Mouse (Mus musculus): Measurements from ENCODE around the gene Gm10778. TPM values are rescaled to one million over a fixed set of nuclear protein-coding genes. Genes with fewer than 3 reads are reported as not detected.

Gm10778 gene
- polyA plus RNA-seq, 1 experiment, result 7.4 TPM

DNA sequence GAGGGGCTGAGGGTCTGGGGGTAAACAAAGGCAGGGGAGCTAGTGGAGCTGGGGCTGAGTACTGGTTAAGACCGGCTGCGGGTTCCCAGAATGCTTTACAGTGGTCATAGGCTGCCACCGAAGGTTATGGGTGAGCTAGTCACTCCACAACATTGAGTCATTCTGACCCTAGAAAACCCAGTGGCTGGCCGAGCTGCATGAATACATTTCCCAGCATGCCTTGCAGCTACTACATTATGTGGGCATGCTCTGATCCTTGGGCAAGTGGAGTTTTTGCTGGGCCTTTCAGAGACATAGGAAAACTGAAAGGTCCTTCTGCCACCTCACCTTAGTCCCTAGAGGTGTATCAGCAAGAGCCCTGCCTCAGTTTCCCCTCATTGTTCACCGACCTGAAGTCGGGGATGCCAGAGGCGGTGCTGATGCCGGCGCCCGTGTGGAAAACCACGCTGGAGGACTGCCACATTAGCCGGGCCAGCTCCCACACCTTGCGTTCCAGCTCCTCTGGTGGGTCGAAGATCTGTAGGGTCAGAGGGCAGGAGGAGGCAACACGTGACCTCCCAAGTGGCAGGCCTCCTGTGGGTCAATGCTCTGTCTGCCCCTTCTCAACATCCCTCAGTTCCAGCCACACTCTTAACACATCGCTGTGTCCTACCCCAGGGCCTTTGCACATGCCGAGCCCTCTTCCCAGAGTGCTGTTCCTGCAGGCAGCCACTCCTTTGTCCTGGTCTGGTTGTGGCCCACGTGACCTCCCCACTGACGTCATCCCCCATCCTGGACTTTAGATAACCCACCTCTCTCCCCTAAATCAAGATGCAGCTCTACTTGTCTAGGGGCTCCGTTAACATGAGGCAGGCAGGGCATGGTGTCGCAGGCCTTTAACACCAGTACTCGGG, 22.5 kb upstream of the Gm10778 start:
- TF ChIP-seq EP300 (IDR thresholded peaks at IDR 0.05; ENCODE audit: insufficient read depth, low read depth, low read length), result no peak
- TF ChIP-seq POLR2A (IDR thresholded peaks at IDR 0.05; ENCODE audit: insufficient read depth, low read length), result no peak
- TF ChIP-seq CTCF (IDR thresholded peaks at IDR 0.05; ENCODE audit: low read depth, low read length), result no peak
- peak overlapping the region; percentile 69 for H3K27ac ChIP-seq (ENCODE audit: insufficient read depth, low read length)
- H3K36me3 ChIP-seq (ENCODE audit: control insufficient read depth, insufficient read depth, low read length, poor library complexity, severe bottlenecking), result no peaks in the 10 kb centered on the region
- H3K4me3 ChIP-seq (ENCODE audit: low read depth, low read length), result peak overlapping the region; percentile 90
- no peaks in the 10 kb centered on the region for H3K27me3 ChIP-seq (ENCODE audit: control insufficient read depth, insufficient read depth, low read length, poor library complexity, severe bottlenecking)
- no peaks in the 10 kb centered on the region for H3K9me3 ChIP-seq (replicated peaks; ENCODE audit: control insufficient read depth, insufficient read depth, low read length, poor library complexity, severe bottlenecking)
- peaks cover 8% of the 10 kb centered on the region for H3K4me1 ChIP-seq (ENCODE audit: control insufficient read depth, insufficient read depth, low read length)
- peak overlapping the region; percentile 68 for H3K9ac ChIP-seq (ENCODE audit: low read depth, poor library complexity, severe bottlenecking)

DNA sequence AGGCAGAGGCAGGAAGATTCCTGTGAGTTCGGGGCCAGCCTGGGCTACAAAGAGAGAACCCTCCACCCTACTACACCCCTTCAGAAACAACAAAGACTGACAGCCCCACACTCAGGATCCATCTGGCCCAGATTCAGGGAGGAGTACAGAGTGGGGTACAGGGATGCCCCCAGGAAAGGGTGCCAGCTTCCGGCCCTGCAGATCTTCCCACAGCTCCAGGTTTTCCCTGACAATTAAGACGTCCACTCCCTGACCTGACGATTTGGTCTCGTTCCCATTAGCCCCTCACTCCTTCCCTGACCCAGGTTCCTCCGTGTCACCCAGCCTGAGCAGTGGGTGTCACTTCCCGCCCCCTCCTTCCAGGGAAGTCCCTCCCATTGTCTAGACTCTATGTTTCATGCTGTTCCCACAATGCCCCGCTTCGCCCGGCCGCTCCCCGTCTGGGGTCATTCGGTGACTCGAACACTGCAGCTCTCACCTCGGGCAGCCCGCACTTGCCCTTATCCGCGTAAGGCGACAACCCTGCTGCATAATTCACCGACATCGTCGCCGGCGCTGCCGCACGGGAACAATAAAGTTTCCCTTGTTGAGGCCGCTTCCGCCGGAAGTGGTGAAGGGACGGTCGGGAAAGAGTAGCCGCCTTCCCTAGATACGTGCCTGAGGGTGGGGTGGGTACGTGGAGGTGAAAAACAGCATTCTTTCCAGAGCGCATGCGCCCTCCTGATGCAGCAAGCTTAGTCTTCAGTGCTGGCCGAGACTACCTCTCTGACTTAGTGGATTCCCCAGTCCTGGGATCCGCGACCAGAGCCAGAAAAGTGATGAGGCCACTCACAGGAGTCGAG, 21.6 kb upstream of the Gm10778 start, which contains the start of gene Sirt6:
TSS of gene Sirt6 (minus strand) at position 804 of the 842 bp plus-strand sequence.
- Histone ChIP-seq H3K36me3 (ENCODE audit: control insufficient read depth, insufficient read depth, low read length, poor library complexity, severe bottlenecking) (no peaks in the 10 kb centered on the region), H3K4me1 (ENCODE audit: control insufficient read depth, insufficient read depth, low read length) (peaks cover 8% of the 10 kb centered on the region), H3K27me3 (ENCODE audit: control insufficient read depth, insufficient read depth, low read length, poor library complexity, severe bottlenecking) (no peaks in the 10 kb centered on the region), H3K9ac (ENCODE audit: low read depth, poor library complexity, severe bottlenecking) (peak within 1 kb of the TSS; percentile 68), H3K4me3 (ENCODE audit: low read depth, low read length) (peak within 1 kb of the TSS; percentile 90), H3K9me3 (replicated peaks; ENCODE audit: control insufficient read depth, insufficient read depth, low read length, poor library complexity, severe bottlenecking) (no peaks in the 10 kb centered on the region), H3K27ac (ENCODE audit: insufficient read depth, low read length) (peak within 1 kb of the TSS; percentile 88)
- TF ChIP-seq POLR2A (IDR thresholded peaks at IDR 0.05; ENCODE audit: insufficient read depth, low read length) (peak; percentile 93), CTCF (IDR thresholded peaks at IDR 0.05; ENCODE audit: low read depth, low read length) (no peak), EP300 (IDR thresholded peaks at IDR 0.05; ENCODE audit: insufficient read depth, low read depth, low read length) (peak; percentile 83; the same call in 1 of the 2 replicates)

DNA sequence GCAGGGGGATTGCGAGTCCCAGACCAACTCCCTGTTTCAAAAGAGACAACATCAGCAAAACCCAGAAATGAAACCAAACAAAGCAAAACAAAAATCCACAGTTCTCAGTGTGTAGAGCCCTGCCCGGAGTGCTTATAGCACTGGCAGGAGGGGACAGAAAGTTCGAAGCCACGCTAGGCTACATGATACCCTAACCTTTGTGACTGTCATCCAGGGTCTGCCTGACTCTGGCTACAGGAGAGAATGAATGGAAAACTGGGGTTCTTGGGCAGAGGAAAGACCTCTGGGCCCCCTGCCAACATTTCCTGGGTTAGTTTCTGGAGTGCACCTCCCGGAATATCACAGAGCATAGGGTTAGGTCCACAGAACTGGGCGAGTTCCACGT, 21.0 kb upstream of the Gm10778 start:
- Histone ChIP-seq H3K27ac (ENCODE audit: insufficient read depth, low read length) (peak overlapping the region; percentile 88), H3K27me3 (ENCODE audit: control insufficient read depth, insufficient read depth, low read length, poor library complexity, severe bottlenecking) (no peaks in the 10 kb centered on the region), H3K9ac (ENCODE audit: low read depth, poor library complexity, severe bottlenecking) (peak overlapping the region; percentile 68), H3K4me3 (ENCODE audit: low read depth, low read length) (peak overlapping the region; percentile 90), H3K9me3 (replicated peaks; ENCODE audit: control insufficient read depth, insufficient read depth, low read length, poor library complexity, severe bottlenecking) (no peaks in the 10 kb centered on the region), H3K4me1 (ENCODE audit: control insufficient read depth, insufficient read depth, low read length) (peaks cover 8% of the 10 kb centered on the region), H3K36me3 (ENCODE audit: control insufficient read depth, insufficient read depth, low read length, poor library complexity, severe bottlenecking) (no peaks in the 10 kb centered on the region)
- no peak for TF ChIP-seq CTCF (IDR thresholded peaks at IDR 0.05; ENCODE audit: low read depth, low read length)
- TF ChIP-seq POLR2A (IDR thresholded peaks at IDR 0.05; ENCODE audit: insufficient read depth, low read length), result no peak
- no peak for TF ChIP-seq EP300 (IDR thresholded peaks at IDR 0.05; ENCODE audit: insufficient read depth, low read depth, low read length)

DNA sequence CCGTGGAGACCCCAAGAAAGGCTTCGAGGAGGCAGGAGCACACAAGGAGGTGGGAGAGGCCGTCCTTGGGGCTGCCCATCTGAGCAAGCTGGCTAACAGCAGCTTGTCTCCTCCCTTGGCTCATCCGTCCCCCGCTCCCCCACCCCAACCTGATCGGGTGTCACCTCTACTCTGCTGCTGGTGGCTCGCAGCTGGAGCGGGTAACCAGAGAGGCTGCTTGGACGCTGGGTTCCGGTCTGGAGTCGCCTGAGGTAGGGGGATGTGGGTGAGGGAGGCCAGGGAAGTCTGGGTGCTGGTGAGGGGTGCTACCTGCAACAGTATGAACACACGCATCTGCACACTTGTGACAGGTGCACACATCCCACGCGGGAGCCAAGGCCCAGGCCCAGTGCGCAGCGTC, 20.5 kb upstream of the Gm10778 start, which contains the start of gene Ankrd24:
TSS of gene Ankrd24 (plus strand) at position 151 of the 400 bp plus-strand sequence.
- Histone ChIP-seq H3K27ac (ENCODE audit: insufficient read depth, low read length) (peak within 1 kb of the TSS; percentile 88), H3K4me3 (ENCODE audit: low read depth, low read length) (peak within 1 kb of the TSS; percentile 90), H3K9me3 (replicated peaks; ENCODE audit: control insufficient read depth, insufficient read depth, low read length, poor library complexity, severe bottlenecking) (no peaks in the 10 kb centered on the region), H3K4me1 (ENCODE audit: control insufficient read depth, insufficient read depth, low read length) (peaks cover 8% of the 10 kb centered on the region), H3K36me3 (ENCODE audit: control insufficient read depth, insufficient read depth, low read length, poor library complexity, severe bottlenecking) (no peaks in the 10 kb centered on the region), H3K27me3 (ENCODE audit: control insufficient read depth, insufficient read depth, low read length, poor library complexity, severe bottlenecking) (no peaks in the 10 kb centered on the region), H3K9ac (ENCODE audit: low read depth, poor library complexity, severe bottlenecking) (peak within 1 kb of the TSS; percentile 68)
- TF ChIP-seq CTCF (IDR thresholded peaks at IDR 0.05; ENCODE audit: low read depth, low read length) (no peak), POLR2A (IDR thresholded peaks at IDR 0.05; ENCODE audit: insufficient read depth, low read length) (no peak), EP300 (IDR thresholded peaks at IDR 0.05; ENCODE audit: insufficient read depth, low read depth, low read length) (0 out of 2 replicates have a peak, but pooled peaks have one; percentile 22)

DNA sequence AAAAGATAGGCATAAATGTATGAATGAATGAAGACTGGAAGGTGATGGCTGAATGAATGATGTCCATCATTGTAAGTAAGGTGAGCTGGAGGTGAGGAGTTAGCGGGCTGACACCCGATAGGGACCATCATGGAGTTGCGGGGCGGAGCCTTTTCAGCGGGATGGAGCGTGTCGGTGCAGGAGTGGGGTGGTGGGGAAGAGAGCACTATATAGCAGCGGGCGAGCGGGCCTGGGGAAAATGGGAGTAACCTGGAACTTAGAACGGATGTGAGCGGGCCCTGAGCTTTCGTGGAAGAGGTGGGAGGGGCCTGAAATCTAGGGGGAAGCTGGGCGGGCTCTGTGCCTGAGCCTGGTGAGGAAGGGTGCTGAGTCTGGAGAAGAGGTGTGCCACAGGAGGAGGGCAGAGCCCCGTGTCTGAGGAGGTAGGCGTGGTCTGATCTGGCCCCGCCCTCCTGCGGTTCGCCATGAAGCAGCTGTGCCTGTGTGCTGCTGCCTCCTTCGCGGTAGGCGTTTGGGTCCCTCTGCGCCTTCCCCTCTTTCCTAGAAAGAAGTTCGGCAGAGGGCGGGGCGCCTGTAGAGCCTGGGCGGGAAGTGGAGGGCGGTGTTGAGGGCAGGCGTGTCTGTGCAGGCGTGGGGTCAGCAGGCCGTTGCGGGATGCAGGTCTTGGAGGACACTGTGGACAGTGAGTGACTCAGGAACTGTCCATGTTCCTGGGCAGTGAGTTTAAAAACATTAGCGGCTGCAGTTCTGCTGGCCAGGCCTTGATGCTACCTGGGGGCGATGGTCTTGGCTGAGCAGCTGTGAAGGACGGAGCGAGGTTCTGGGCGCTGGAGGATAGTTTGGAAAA, 15.4 kb upstream of the Gm10778 start:
- peak overlapping the region; percentile 7; the same call in 1 of the 2 replicates for H3K9ac ChIP-seq (ENCODE audit: low read depth, poor library complexity, severe bottlenecking)
- H3K4me1 ChIP-seq (ENCODE audit: control insufficient read depth, insufficient read depth, low read length), result peaks cover 3% of the 10 kb centered on the region
- no peaks in the 10 kb centered on the region for H3K27me3 ChIP-seq (ENCODE audit: control insufficient read depth, insufficient read depth, low read length, poor library complexity, severe bottlenecking)
- H3K4me3 ChIP-seq (ENCODE audit: low read depth, low read length), result peak overlapping the region; percentile 58
- H3K36me3 ChIP-seq (ENCODE audit: control insufficient read depth, insufficient read depth, low read length, poor library complexity, severe bottlenecking), result no peaks in the 10 kb centered on the region
- TF ChIP-seq POLR2A (IDR thresholded peaks at IDR 0.05; ENCODE audit: insufficient read depth, low read length), result peak; percentile 52
- no peak for TF ChIP-seq CTCF (IDR thresholded peaks at IDR 0.05; ENCODE audit: low read depth, low read length)
- peak; percentile 49; the same call in 1 of the 2 replicates for TF ChIP-seq EP300 (IDR thresholded peaks at IDR 0.05; ENCODE audit: insufficient read depth, low read depth, low read length)
- no peaks in the 10 kb centered on the region for H3K9me3 ChIP-seq (replicated peaks; ENCODE audit: control insufficient read depth, insufficient read depth, low read length, poor library complexity, severe bottlenecking)
- no peak overlapping the region for H3K27ac ChIP-seq (ENCODE audit: insufficient read depth, low read length)
